Mouse (Mus musculus): Measurements from ENCODE around the gene Gli3.

Gene Gli3

DNA sequence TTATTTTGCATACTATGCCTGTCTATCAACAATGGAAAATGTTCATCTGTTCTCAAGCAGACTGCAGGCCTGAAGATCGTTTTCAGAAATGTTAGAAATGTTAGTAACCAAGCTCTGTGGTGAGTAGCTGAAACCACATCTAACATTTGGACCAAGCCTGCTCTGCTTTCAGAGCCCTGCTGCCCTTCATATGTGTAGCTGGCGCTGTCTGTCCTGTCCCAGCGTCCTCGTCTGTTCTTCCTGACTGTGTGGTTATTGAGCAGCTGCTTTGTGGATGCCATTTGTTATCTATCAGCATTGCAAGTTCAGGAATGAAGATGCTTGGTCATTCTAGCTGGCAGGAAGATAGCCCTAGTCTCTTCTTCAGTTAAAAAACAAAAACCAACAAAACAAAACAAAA is 35.3 kb downstream of the Gli3 start:
- no peak for DNase-seq

GRCm38 (mm10) chr13:15510925-15511324 is 47.9 kb downstream of the Gli3 start:
- DNase-seq: no peak

GRCm38 (mm10) chr13:15513114-15513513 is 50.1 kb downstream of the Gli3 start:
- DNase-seq: no peak

DNA sequence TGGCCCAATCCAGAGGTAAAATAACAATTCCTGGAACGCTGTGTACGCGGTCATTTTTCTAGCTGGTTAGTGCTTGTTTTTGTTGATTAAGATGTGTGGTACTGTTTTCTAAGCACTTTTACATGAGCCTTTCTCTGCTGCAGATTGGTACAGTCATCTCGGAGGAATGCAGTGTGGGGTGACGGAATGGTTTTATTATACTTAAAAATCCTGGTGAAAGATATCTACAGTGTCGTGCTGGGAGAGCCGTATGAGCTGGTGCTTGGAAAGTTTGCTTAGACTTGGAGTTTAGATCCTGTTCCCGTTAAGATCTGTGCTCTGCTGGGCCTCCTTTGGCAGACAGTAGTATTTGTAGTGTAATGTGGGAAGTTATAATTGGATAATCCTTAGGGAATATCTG is 51.0 kb downstream of the Gli3 start:
- no peak for DNase-seq

GRCm38 (mm10) chr13:15517048-15517760 is 54.2 kb downstream of the Gli3 start:
- DNase-seq: no peak

DNA sequence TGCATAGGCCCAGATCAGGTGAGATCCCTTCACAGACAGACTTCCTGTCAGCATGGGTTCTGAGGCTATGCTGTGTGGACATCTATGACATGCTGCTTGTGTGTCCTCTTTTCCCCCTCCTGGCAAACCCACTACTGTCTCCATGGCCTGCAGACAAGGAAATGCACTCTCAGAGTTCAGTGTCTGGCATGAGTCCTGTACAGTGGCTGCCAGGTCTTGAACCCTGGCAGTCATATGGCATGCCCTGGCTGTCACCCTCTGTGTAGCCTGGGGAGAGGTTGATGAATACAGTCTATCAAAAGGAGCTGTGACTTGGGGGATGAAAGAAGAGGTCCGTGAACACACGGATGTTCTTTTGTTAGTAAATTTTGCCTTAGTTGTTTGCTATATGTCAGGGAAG is 57.3 kb downstream of the Gli3 start:
- no peak for DNase-seq

DNA sequence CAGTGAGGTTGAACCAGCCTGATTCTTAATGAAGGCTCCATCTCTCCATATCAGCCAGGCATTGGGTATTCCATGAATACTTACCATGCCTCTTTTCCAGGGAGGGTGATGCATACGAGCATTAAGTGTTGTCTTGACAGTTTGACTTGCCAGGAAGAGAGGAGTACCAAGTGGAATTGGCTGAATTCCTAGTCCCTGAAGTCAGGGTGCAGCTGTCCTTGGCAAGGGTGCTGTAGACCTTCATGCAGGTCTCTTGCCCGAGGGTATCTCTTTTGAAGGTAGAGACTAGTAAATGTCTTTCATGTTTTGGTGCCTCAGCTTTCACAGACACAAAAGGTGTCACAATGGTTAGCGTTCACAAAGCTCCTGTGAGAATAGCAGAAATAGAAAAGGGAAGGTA is 59.1 kb downstream of the Gli3 start:
- no peak for DNase-seq

- DNase-seq: no peak
These were observed 61.2 kb downstream of the Gli3 start for GRCm38 (mm10) chr13:15524208-15524607.

DNA sequence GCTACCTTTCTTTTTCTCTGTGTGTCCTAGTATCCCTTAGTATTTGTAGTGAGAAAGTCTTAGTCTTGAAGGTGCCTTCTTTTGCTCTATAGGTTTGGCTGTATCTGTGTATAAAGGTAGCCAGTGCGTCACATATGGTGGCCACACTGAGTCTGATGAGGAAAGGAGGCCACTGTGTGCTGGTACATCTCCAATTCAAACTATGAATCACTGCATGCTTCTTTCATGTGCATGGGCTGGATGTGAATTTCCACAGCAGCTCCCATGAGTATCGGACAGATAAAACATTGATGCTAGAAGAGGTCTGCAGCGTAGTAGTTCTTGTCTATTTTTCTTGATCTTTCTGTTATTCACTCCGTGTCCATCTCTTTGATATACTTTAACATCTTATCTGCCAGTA is 63.7 kb downstream of the Gli3 start:
- no peak for DNase-seq

GRCm38 (mm10) chr13:15531568-15531967 is 68.5 kb downstream of the Gli3 start:
- DNase-seq: no peak

- no peak for DNase-seq
These were observed 74.2 kb downstream of the Gli3 start for GRCm38 (mm10) chr13:15537206-15537605.

DNA sequence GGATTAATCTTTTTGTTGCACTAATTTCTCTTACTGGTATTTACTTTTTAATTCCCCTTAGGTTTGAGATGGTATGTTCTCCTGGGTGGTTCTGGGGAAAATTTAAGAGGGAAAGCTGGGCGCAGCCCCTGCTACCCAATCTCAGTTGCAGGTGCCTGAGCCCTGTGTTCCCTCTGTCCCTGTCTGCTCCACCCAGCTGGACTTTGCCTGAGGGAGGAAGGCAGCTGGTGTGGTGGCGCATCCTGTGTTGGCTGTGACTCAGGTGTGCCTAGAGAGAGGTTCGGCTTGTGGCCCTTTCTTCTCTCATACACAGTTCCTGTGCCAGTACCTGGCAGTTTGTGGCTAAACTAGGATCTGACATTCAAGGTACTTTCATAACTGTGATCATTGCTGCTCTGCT is 74.6 kb downstream of the Gli3 start:
- DNase-seq: no peak

GRCm38 (mm10) chr13:15538389-15538788 is 75.4 kb downstream of the Gli3 start:
- no peak for DNase-seq

DNA sequence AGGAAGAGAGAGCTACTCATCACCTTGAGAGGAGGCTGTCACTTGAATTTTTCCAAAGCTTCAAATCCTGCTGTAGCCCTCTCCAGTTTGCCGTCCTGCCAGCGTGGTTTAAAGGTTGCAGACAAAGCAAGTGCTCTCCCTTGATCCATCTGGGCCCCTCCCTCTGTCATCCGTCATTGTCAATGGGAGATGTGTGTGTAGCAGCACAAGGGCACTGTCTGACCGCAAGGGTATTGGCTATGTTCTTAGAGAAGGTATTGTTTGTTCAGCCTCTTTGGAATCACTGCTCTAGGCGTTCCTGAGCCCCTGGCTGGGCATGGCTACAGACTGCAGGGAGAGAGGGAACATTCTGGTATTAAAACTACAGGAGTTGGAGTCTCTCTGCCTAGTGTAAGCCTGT is 79.0 kb downstream of the Gli3 start:
- no peak for DNase-seq

DNA sequence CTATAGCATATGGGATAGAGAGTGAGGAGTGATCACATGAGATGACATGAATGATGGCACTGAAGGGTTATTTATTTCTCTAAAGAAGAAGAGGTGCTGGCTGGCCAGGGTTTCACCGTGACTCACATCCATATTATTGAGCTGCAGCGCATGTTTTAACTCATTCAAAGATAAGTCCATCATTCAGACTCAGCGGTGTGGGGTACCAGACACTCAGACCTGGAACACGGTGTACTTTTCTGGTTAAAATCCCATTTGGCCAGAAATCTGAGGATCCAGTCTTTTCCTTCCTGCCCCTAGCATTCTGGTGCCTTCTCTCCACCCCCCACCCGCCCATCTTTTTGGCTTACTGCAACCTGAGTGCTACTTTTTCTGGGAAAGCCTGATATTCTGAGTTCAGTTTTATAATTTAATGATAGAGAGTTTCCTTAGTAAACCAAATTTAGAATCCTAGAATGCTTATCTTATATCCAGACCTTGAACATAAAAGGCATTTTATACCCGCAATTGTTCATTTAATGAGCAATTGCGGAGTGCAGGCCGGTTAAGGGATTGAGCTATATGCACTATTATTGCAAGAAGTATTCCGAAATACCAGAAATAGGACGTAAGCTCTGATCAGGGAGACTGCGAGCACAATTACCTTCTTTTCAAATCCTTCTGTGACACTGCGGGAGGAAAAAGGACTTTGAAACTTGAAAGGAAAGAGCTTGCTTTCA is 80.3 kb downstream of the Gli3 start:
- DNase-seq: no peak

- DNase-seq: no peak
These were observed 81.0 kb downstream of the Gli3 start for GRCm38 (mm10) chr13:15543888-15544640.

DNA sequence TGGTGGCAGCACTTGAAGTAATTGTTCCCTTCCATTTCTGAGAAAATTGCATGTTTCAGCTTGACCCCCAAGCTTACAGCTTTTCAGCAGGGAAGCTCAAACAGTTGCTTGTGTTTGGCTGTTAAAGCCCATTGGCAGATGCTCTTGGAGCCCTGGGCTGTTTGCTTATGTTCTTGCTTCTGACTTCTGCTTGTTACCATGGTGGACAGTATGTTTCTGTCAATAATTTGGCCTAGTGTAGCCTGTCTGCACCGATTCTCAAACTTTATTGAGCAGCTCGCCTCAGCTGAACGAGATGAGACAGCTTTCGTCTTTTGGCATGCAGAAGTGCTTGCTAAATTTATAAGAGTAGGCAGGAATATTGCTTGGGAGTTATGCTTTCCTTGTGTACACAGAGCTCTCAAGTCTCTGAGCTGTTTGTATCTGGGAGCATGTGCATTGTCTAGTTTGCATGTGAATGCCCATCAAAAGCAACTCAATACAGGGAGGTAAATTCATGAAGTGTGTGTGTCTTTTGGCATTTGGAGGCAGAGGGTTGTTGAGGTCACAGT is 82.4 kb downstream of the Gli3 start:
- DNase-seq: no peak

- no peak for DNase-seq
These were observed 83.2 kb downstream of the Gli3 start for GRCm38 (mm10) chr13:15546258-15546657.

DNA sequence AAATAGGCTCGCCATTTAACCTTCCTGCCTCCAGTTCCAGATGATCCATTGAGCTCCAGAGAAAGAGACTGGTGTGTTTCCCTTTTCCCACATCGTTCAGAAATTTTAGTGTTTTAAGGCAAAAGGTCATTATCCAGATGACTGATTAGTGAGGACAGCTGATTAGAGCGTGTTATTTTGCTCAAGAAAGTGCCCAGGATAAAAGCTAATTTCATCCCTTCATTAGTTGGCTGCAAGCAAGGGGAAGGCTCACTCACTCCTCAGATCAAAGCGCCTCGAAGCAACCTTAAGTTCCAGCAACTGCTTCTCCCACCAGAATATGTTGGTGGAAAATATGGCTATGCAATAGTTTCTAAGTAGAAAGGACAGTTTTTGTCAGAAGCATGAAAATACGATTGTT is 86.4 kb downstream of the Gli3 start:
- no peak for DNase-seq

- DNase-seq: no peak
These were observed 87.1 kb downstream of the Gli3 start for GRCm38 (mm10) chr13:15550027-15550602.

GRCm38 (mm10) chr13:15550731-15551130 is 87.7 kb downstream of the Gli3 start:
- no peak for DNase-seq

DNA sequence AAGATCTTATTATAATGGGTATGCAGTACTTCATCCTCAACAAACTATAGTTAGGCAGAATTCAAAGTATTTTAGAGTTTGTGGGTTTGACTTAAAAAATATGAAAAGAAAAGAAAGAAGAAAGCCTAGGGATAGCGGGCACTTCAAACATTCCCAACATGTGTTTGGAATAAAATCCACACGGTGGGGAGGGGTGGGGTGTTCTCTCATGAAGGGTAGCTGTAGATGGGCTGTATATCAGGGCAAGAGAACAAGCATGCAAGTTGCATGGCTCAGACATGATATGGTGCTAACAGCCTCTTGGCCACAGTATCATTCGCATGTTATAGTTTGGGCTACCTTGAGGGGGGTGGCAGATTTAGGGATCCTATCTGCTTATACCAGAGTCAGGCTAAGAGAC is 89.0 kb downstream of the Gli3 start:
- DNase-seq: no peak

- no peak for DNase-seq
These were observed 93.6 kb downstream of the Gli3 start for GRCm38 (mm10) chr13:15556646-15557098.

Data from thymus, postnatal 14 days (tissue).